Mouse (Mus musculus) heart, embryonic 16.5 days (tissue): ENCODE data around the gene Prcp. TPM values are rescaled to one million over a fixed set of nuclear protein-coding genes. Genes with fewer than 3 reads are reported as not detected.
"Not testable (repeated sequence)": the region's sequence is repeated elsewhere in the genome, so short reads cannot be mapped to it uniquely, and the experiment has no call there.

Source experiments
- ATAC-seq: fragments of 200-750 bp; cut with Nextera tagmentation; replicated peaks from 2 replicates; pipeline ENCODE4 v1.8.0; 2017; ENCODE audit warnings: moderate number of reproducible peaks; ENCODE audit not compliant: insufficient read depth, low FRiP score; ENCODE audit errors: extremely low read depth
- H3K27ac ChIP-seq: fragments of 300-500 bp; sonication (generic); 2 replicates; pipeline ENCODE4 v1.5.1; 2014; ENCODE audit warnings: mild to moderate bottlenecking, low read length, control low read depth, moderate library complexity
- H3K27me3 ChIP-seq: fragments of 300-500 bp; sonication (generic); 2 replicates; pipeline ENCODE4 v1.6.1; 2014; ENCODE audit warnings: low read length, mixed read lengths; ENCODE audit not compliant: control insufficient read depth, insufficient read depth
- H3K36me3 ChIP-seq: fragments of 300-500 bp; sonication (generic); 2 replicates; pipeline ENCODE4 v1.6.1; 2014; ENCODE audit not compliant: control insufficient read depth, insufficient read depth
- H3K4me1 ChIP-seq: fragments of 300-500 bp; sonication (generic); 2 replicates; pipeline ENCODE4 v1.6.1; 2014; ENCODE audit warnings: low read length, mixed read lengths; ENCODE audit not compliant: control insufficient read depth, insufficient read depth
- H3K4me2 ChIP-seq: fragments of 300-500 bp; sonication (generic); 2 replicates; pipeline ENCODE4 v1.6.1; 2014; ENCODE audit warnings: low read depth, mild to moderate bottlenecking, control low read depth, low read length
- H3K4me3 ChIP-seq: fragments of 300-500 bp; sonication (generic); 2 replicates; pipeline ENCODE4 v1.5.1; 2014; ENCODE audit warnings: mild to moderate bottlenecking, control low read depth, low read length
- H3K9ac ChIP-seq: fragments of 300-500 bp; sonication (generic); 2 replicates; pipeline ENCODE4 v1.6.1; 2014; ENCODE audit warnings: low read length, control low read depth
- H3K9me3 ChIP-seq: fragments of 300-500 bp; sonication (generic); replicated peaks from 2 replicates; pipeline ENCODE4 v1.6.1; 2016; ENCODE audit warnings: low read length; ENCODE audit not compliant: control insufficient read depth
- WGBS: fragments of 180-500 bp; shearing (Covaris S2); extraction: QIAGEN DNeasy Blood & Tissue Kit; methylation state at CpG from one replicate; pipeline ENCODE4 v1.1.7; 2014; 5-methylcytosine and 5-hydroxymethylcytosine counted together
- polyA plus RNA-seq: library from polyadenylated mRNA; unstranded; fragments of >200 nt; fragmentation: Nextera tagmentation; extraction: Ambion mirVana; gene quantifications from 2 replicates; pipeline ENCODE4 v1.2.1, GENCODE M21; 2015

The Prcp gene
- polyA plus RNA-seq, 1 experiment from 2014 or later = 19.2 TPM

DNA sequence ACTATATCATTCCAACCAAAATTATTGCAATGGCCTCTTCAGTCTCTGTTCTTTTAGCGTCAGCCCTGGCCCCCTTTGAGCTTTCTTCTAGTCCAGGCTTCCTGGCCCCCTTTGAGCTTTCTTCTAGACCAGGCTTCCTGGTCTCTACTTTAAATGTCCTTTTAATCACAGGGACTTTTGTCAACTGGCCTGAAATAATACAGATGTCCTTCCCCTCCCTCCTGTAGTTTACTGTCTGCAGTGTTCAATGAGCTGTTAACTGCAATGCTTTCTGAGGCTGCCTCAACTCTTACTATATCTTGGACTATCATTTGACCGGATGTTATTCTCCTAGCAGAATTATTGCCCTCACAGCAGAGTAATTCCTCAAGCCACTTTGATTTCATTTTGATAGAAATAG, 77.9 kb downstream of the Prcp start:
- H3K4me2 ChIP-seq = no peak overlapping the region
- H3K9ac ChIP-seq = no peak overlapping the region
- no peaks in the 10 kb centered on the region for H3K36me3 ChIP-seq
- H3K4me3 ChIP-seq = no peak overlapping the region
- no peak overlapping the region; the same call in 1 of the 2 replicates for H3K27ac ChIP-seq
- no peaks in the 10 kb centered on the region for H3K4me1 ChIP-seq
- no peaks in the 10 kb centered on the region for H3K9me3 ChIP-seq
- no peaks in the 10 kb centered on the region for H3K27me3 ChIP-seq
- no peak for ATAC-seq
- 53% methylated on average over 2 of the region's 2 CpGs for WGBS

DNA sequence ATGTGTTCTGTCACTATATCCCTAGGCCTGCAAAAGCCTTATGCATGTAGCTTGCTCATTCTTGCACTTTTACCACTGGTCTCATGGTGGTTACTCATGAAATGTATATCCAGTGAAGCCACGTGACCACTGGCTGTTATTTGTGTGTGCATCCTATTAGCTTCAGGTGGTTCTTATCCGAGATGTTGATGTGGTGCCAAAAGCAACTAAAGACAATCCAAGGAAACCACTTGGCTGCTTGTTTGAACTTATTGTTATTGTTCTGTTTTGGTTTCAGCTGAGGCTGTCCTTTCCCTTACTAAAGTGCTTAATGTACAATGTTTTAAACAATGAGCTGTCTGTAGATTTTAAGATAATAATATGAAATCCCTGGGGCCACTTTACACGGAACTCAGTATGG, 85.5 kb downstream of the Prcp start:
- Histone ChIP-seq H3K27ac (no peak overlapping the region), H3K4me3 (no peak overlapping the region), H3K27me3 (no peaks in the 10 kb centered on the region), H3K9me3 (no peaks in the 10 kb centered on the region), H3K4me1 (no peaks in the 10 kb centered on the region), H3K36me3 (no peaks in the 10 kb centered on the region), H3K4me2 (no peak overlapping the region), H3K9ac (no peak overlapping the region)
- 0 out of 2 replicates have a peak, but pooled peaks have one; percentile 23 for ATAC-seq
- 46% methylated on average over 3 of the region's 3 CpGs for WGBS

DNA sequence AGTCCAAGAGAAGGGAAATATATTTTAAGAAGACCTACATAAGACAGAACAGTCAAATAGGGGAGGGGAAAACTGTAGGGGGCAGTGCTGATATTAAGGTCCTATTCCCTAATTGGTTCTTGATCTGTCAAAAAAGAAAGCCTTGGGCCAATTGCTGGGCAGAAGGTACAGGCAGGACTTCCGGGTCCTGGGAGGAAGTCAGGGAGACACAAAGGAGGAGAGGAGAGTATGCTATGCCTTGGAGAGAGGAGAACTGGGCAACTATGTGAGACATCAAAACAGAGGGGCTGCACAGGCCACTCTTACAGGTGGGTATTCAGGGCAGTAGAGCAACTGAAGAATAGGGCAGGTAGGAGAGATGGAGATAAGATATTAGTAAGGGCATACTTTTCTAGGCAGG, 87.6 kb downstream of the Prcp start:
- H3K27ac ChIP-seq = no peak overlapping the region
- 39% methylated on average over 1 of the region's 1 CpGs for WGBS
- no peaks in the 10 kb centered on the region for H3K9me3 ChIP-seq
- no peak overlapping the region for H3K4me3 ChIP-seq
- H3K36me3 ChIP-seq = no peaks in the 10 kb centered on the region
- ATAC-seq = no peak
- no peaks in the 10 kb centered on the region for H3K27me3 ChIP-seq
- H3K4me1 ChIP-seq = no peaks in the 10 kb centered on the region
- H3K9ac ChIP-seq = no peak overlapping the region
- no peak overlapping the region for H3K4me2 ChIP-seq

DNA sequence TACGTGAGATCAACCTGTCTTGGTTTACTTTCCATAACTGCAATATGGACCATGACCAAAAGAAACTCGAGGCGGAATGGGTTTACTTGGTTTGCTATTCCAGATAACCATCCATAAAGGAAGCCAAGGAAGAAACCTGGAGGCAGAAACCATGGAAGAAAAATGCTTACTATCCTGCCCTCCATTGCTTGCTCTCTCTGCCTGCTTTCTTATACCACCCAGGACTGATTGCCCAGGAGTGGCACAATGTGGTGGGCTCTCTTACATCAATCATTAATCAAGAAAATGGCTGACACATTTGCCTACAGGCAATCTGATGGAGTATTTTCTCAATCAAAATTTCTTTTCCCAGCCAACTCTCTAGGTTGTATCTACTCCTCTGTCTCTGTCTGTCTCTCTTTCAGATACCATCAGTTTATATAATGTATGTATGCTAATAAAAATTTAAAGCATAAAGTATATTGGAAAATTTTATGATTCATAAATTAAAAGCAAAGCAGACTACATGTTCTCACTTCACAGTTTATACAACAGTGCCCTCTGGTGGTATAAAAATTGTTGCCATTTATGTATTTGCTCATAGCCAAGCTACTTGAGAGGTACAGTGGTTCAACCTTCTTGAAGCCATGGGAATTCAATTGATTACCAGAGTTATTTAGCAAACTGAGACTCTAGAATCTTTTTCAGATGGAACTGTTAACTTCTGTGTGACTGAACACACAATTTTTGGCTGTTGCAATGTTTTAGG, 90.7 kb downstream of the Prcp start:
- Histone ChIP-seq H3K4me3 (no peak overlapping the region), H3K36me3 (no peaks in the 10 kb centered on the region), H3K9me3 (no peaks in the 10 kb centered on the region), H3K27me3 (no peaks in the 10 kb centered on the region), H3K27ac (no peak overlapping the region), H3K9ac (no peak overlapping the region), H3K4me1 (no peaks in the 10 kb centered on the region), H3K4me2 (no peak overlapping the region)
- 69% methylated on average over 3 of the region's 3 CpGs for WGBS
- ATAC-seq = no peak

DNA sequence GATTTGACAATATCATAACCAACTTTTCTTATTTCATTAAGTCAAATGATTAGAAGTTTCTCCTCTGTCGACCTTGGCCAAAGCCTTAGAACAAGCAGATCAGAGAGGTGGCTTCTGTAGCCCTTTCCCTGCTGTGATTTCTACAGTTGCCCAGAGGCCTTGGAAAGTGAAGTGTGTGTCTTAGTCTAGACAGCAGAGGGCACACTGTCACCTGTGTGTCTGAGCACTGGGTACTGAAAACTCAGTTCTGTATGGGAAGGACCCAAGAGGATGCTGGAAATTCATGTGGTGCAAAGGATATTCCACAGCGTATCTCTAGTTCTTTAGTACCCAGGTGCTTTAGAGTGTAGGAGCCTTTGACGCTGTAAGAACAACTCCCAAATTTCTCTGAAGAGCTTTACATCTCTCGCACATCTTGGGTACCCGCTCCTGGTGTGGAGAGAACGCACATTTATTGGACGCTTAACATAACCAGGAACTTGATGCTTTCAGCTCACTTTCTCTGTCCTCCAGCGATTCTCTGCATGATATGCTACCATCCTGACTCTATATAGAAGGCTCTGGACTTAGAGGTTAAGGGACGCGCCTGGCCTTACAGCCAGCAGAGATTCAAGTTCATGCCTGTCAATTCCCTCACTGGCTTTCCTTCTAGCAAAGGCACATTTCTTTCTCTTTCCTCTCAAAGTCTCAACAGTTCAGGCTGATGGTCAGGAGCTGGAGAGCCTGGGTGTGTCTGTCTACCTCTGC, 93.3 kb downstream of the Prcp start:
- ATAC-seq = no peak

DNA sequence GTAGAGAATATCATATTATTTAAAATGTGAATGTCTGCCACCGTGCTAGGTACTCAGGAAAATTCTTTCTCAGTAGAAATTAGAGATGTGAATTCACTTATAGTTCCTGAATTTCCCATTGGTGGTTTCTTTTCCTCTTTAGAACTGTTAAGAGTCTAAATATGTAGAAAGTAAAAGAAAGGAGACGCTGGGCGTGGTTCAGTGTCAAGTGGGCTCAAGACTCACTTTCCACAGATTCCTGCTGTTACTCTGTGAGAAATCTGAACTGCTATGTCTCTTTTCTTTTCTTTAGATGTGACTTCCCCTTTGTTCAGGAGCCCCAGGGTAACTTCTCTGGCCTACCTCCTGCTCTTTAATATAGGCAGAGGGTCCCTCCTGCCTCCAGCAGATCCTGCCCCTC, 103.2 kb downstream of the Prcp start:
- H3K27me3 ChIP-seq = no peaks in the 10 kb centered on the region
- H3K9me3 ChIP-seq = no peaks in the 10 kb centered on the region
- H3K27ac ChIP-seq = no peak overlapping the region
- H3K4me2 ChIP-seq = no peak overlapping the region
- 81% methylated on average over 3 of the region's 3 CpGs for WGBS
- no peaks in the 10 kb centered on the region for H3K36me3 ChIP-seq
- H3K9ac ChIP-seq = no peak overlapping the region
- no peak overlapping the region for H3K4me3 ChIP-seq
- H3K4me1 ChIP-seq = no peaks in the 10 kb centered on the region
- no peak for ATAC-seq

More for the DNA sequence above, 93.3 kb downstream of the Prcp start:
- no peak overlapping the region for H3K4me2 ChIP-seq
- no peaks in the 10 kb centered on the region for H3K9me3 ChIP-seq
- no peaks in the 10 kb centered on the region for H3K4me1 ChIP-seq
- 65% methylated on average over 10 of the region's 10 CpGs for WGBS
- H3K9ac ChIP-seq = no peak overlapping the region
- no peaks in the 10 kb centered on the region for H3K36me3 ChIP-seq
- H3K27ac ChIP-seq = no peak overlapping the region
- no peak overlapping the region for H3K4me3 ChIP-seq
- no peaks in the 10 kb centered on the region for H3K27me3 ChIP-seq

DNA sequence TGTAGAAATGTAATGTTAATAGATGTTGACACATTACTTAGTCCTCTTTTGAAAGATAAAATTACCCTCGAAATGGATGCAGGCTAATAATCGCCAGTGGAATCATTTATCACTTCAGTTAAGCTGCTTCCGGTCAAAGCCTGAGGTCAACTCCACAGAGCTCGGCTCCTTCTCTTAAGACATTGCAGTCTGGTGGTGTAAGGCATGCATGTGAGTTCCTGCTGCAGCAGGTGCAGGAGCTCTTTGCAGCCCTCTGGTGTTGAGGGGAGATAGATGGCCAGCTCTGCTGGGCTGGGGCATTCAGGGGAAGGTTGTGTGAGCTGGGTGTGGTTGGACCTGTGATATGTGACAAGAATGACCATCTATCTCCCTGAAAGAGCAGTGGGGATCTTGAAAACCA, 104.0 kb downstream of the Prcp start:
- H3K27me3 ChIP-seq = no peaks in the 10 kb centered on the region
- no peak overlapping the region for H3K4me3 ChIP-seq
- no peak overlapping the region for H3K4me2 ChIP-seq
- H3K36me3 ChIP-seq = no peaks in the 10 kb centered on the region
- no peaks in the 10 kb centered on the region for H3K9me3 ChIP-seq
- H3K9ac ChIP-seq = no peak overlapping the region
- no peaks in the 10 kb centered on the region for H3K4me1 ChIP-seq
- no peak for ATAC-seq
- WGBS = 62% methylated on average over 4 of the region's 4 CpGs
- H3K27ac ChIP-seq = no peak overlapping the region

DNA sequence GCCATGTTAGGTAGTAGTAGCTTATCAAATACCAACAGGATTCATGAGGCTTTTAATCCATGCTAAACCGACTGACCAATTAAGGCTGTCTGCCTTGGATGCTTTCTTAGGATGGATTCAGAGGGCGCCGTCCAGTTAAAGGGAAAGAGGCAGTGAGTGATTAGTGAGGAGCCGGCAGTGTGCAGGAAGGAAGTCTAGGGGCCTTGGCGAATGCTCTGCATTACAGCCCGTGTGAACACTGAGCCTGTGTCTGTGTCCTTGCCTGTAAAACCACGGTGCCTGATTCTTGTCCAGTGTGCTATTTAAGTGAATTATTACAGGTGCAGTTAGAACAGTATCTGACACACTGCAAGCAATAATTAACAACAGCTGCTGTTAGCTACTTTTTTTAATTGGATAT, 104.5 kb downstream of the Prcp start:
- H3K36me3 ChIP-seq = not testable (repeated sequence)

DNA sequence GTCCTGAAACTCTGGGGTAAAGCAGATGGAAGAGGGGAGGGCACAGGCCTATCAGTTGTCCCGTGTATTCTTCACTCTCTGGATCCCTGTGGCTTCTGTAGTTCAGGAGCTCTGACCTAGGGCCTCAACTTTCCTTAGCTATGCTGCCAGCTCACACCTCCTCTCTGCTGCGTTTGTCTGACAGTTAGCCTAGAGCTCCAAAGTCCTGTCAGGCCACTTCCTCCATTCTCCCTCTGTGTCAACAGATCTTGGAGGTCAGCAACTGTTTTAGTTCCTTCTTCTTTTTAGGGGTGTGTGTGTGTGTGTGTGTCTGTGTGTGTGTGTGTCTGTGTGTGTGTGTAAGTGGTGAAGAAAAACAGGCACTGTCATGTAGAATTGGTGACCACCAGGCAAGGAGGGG, 106.5 kb downstream of the Prcp start:
- 14% methylated on average over 2 of the region's 2 CpGs for WGBS
- no peak overlapping the region for H3K27ac ChIP-seq
- ATAC-seq = peak; percentile 67; the same call in 1 of the 2 replicates

More for the DNA sequence above, 104.5 kb downstream of the Prcp start:
- not testable (repeated sequence) for H3K4me3 ChIP-seq, H3K9ac ChIP-seq, ATAC-seq, H3K9me3 ChIP-seq, H3K4me1 ChIP-seq, H3K4me2 ChIP-seq, H3K27me3 ChIP-seq, H3K27ac ChIP-seq
- WGBS = 39% methylated on average over 6 of the region's 7 CpGs

More for the DNA sequence above, 106.5 kb downstream of the Prcp start:
- H3K36me3 ChIP-seq = no peaks in the 10 kb centered on the region
- H3K9me3 ChIP-seq = no peaks in the 10 kb centered on the region
- H3K4me2 ChIP-seq = no peak overlapping the region
- H3K9ac ChIP-seq = no peak overlapping the region
- no peaks in the 10 kb centered on the region for H3K27me3 ChIP-seq
- H3K4me3 ChIP-seq = no peak overlapping the region
- H3K4me1 ChIP-seq = no peaks in the 10 kb centered on the region
